Comparison of ENCODE assay signal across 13 mouse cellular contexts in genomic region chr15:81649516-81650455, GRCm38 (mm10). TPM values are rescaled to one million over a fixed set of nuclear protein-coding genes. Genes with fewer than 3 reads are reported as not detected.
DNase-seq lines count a peak whose midpoint lies in the region; ATAC-seq and TF ChIP-seq lines count a peak whose summit lies in the region.
"Had no signal": no experiment of that assay in that cellular context is flagged by ENCODE, and none has a peak within 500 bp of the region (broad histone marks: within the 10 kb centered on the region; RNA-seq: fewer than 3 reads in every experiment).

No protein-coding gene starts in this region.

- H3K9ac ChIP-seq in hindbrain, postnatal 0 days (replicated peaks; ENCODE audit: low read length) = no peak overlapping the region
- H3K9ac ChIP-seq in hindbrain, embryonic 16.5 days (ENCODE audit: low read depth, low read length) = no peak overlapping the region
- no peak overlapping the region for H3K9ac ChIP-seq in forebrain, embryonic 14.5 days (ENCODE audit: low read length)
- H3K9ac ChIP-seq: heart, embryonic 13.5 days; liver, postnatal 0 days; midbrain, embryonic 12.5 days had no signal

- no peak overlapping the region for H3K4me2 ChIP-seq in hindbrain, postnatal 0 days (ENCODE audit: low read depth, low read length)
- no peak overlapping the region for H3K4me2 ChIP-seq in hindbrain, embryonic 16.5 days (ENCODE audit: low read length)
- H3K4me2 ChIP-seq in forebrain, embryonic 14.5 days (ENCODE audit: low read length) = no peak overlapping the region
- H3K4me2 ChIP-seq: heart, embryonic 13.5 days; midbrain, embryonic 12.5 days had no signal

- H3K27ac ChIP-seq in hindbrain, postnatal 0 days = no peak overlapping the region
- no peak overlapping the region for H3K27ac ChIP-seq in hindbrain, embryonic 16.5 days (ENCODE audit: low read depth, low read length)
- H3K27ac ChIP-seq in cerebellum, adult 2 months (ENCODE audit: insufficient read depth, low read length) = 0 out of 2 replicates have a peak overlapping the region, but pooled peaks have one; percentile 17
- H3K27ac ChIP-seq in forebrain, embryonic 14.5 days (ENCODE audit: low read depth, low read length) = no peak overlapping the region
- H3K27ac ChIP-seq: heart, embryonic 13.5 days; midbrain, embryonic 12.5 days had no signal

- H3K4me1 ChIP-seq in hindbrain, postnatal 0 days (ENCODE audit: insufficient read depth, low read length) = no peaks in the 10 kb centered on the region
- H3K4me1 ChIP-seq in hindbrain, embryonic 16.5 days (ENCODE audit: control insufficient read depth, insufficient read depth, low read depth, low read length) = no peaks in the 10 kb centered on the region
- peaks cover 14% of the 10 kb centered on the region; the same call in 1 of the 2 replicates for H3K4me1 ChIP-seq in cerebellum, adult 2 months (ENCODE audit: control insufficient read depth, insufficient read depth, low read length)
- H3K4me1 ChIP-seq in forebrain, embryonic 14.5 days (ENCODE audit: control insufficient read depth, insufficient read depth, low read length) = no peaks in the 10 kb centered on the region
- H3K4me1 ChIP-seq: heart, embryonic 13.5 days; midbrain, embryonic 12.5 days had no signal

- peak; percentile 9 for DNase-seq in hindbrain, postnatal 0 days (ENCODE audit: low spot score)
- DNase-seq in Patski (ENCODE audit: low read depth, low spot score) = peak; percentile 30
- DNase-seq in cerebellum, adult 2 months = peak; percentile 70 to 78
- peak; percentile 74 for DNase-seq in gastrocnemius, postnatal 25 days
- no peak for DNase-seq in frontal cortex, postnatal 36 days (ENCODE audit: low spot score in 2 of 2)
- DNase-seq in forebrain, embryonic 14.5 days (ENCODE audit: low spot score) = no peak
- no peak for DNase-seq in kidney, postnatal 36 days
- DNase-seq: kidney, adult 18-20 months; liver, postnatal 0 days had no signal

- in situ Hi-C loops in Patski (cut with MboI; ENCODE audit: low pct_unique_long_range_greater_than_20kb) = no loop called here

- 0 out of 2 replicates have a peak, but pooled peaks have one; percentile 18 for ATAC-seq in hindbrain, postnatal 0 days
- no peak for ATAC-seq in hindbrain, embryonic 16.5 days
- ATAC-seq in Patski = peak; percentile 57
- ATAC-seq in forebrain, embryonic 14.5 days = no peak
- ATAC-seq: liver, postnatal 0 days had no signal

- H3K9me3 ChIP-seq in hindbrain, postnatal 0 days (ENCODE audit: low read length) = no peaks in the 10 kb centered on the region
- no peaks in the 10 kb centered on the region for H3K9me3 ChIP-seq in hindbrain, embryonic 16.5 days (ENCODE audit: control insufficient read depth, low read length)
- no peaks in the 10 kb centered on the region for H3K9me3 ChIP-seq in forebrain, embryonic 14.5 days (replicated peaks; ENCODE audit: control insufficient read depth, low read length)
- H3K9me3 ChIP-seq: heart, embryonic 13.5 days; midbrain, embryonic 12.5 days had no signal

- CTCF ChIA-PET in Patski (lab: Charles Lee) = interaction anchor here (1.0 to 1.5 kb wide), 2 partner anchors 15 to 45 kb away, joined by 3 read pairs; no protein-coding TSS in a partner anchor

- H3K36me3 ChIP-seq in hindbrain, postnatal 0 days (ENCODE audit: insufficient read depth, low read length) = peaks cover 59% of the 10 kb centered on the region
- peaks cover 34% of the 10 kb centered on the region for H3K36me3 ChIP-seq in hindbrain, embryonic 16.5 days (ENCODE audit: control insufficient read depth, insufficient read depth, low read length)
- H3K36me3 ChIP-seq in forebrain, embryonic 14.5 days (ENCODE audit: control insufficient read depth, insufficient read depth, low read length) = peaks cover 73% of the 10 kb centered on the region

- POLR2A ChIA-PET in Patski (lab: Charles Lee) = interaction anchor here (0.6 kb wide), 1 partner anchor 258 kb away, joined by 3 read pairs; no protein-coding TSS in a partner anchor

- no peaks in the 10 kb centered on the region for H3K27me3 ChIP-seq in hindbrain, postnatal 0 days (ENCODE audit: insufficient read depth, low read length)
- no peaks in the 10 kb centered on the region for H3K27me3 ChIP-seq in hindbrain, embryonic 16.5 days (replicated peaks; ENCODE audit: control insufficient read depth, insufficient read depth, low read length)
- no peaks in the 10 kb centered on the region for H3K27me3 ChIP-seq in Patski
- H3K27me3 ChIP-seq in cerebellum, adult 2 months (ENCODE audit: control insufficient read depth, insufficient read depth, low read length) = no peaks in the 10 kb centered on the region
- H3K27me3 ChIP-seq in forebrain, embryonic 14.5 days (replicated peaks; ENCODE audit: control insufficient read depth, insufficient read depth, low read length) = no peaks in the 10 kb centered on the region
- H3K27me3 ChIP-seq: CH12.LX; heart, embryonic 13.5 days; midbrain, embryonic 12.5 days had no signal

- no peak for TF ChIP-seq POLR2A in cerebellum, adult 2 months (IDR thresholded peaks at IDR 0.05; ENCODE audit: borderline replicate concordance, insufficient read depth, low read length)

- TF ChIP-seq CTCF in hindbrain, postnatal 0 days (IDR thresholded peaks at IDR 0.05; ENCODE audit: low read depth) = no peak
- no peak for TF ChIP-seq CTCF in Patski (IDR thresholded peaks at IDR 0.05)
- no peak for TF ChIP-seq CTCF in cerebellum, adult 2 months (IDR thresholded peaks at IDR 0.05; ENCODE audit: borderline replicate concordance, insufficient read depth, low read depth, low read length)

- no peak overlapping the region for H3K4me3 ChIP-seq in hindbrain, postnatal 0 days (ENCODE audit: low read length)
- no peak overlapping the region for H3K4me3 ChIP-seq in hindbrain, embryonic 16.5 days (ENCODE audit: low read length)
- H3K4me3 ChIP-seq in cerebellum, adult 2 months (replicated peaks; ENCODE audit: insufficient read depth, low read depth, low read length) = no peak overlapping the region
- H3K4me3 ChIP-seq in forebrain, embryonic 14.5 days (ENCODE audit: low read depth, low read length) = no peak overlapping the region
- H3K4me3 ChIP-seq: heart, embryonic 13.5 days; midbrain, embryonic 12.5 days had no signal

- 78% methylated on average over 8 of the region's 8 CpGs for WGBS in hindbrain, postnatal 0 days
- 82% methylated on average over 8 of the region's 8 CpGs for WGBS in hindbrain, embryonic 16.5 days
- WGBS in cerebellum, adult 2 months = 23% methylated on average over 8 of the region's 8 CpGs
- 96% methylated on average over 8 of the region's 8 CpGs for WGBS in forebrain, embryonic 14.5 days

RNA-seq across cellular contexts. Expression of gene L3mbtl2, which starts 13.9 kb away (rescaled TPM):
- total RNA-seq in hindbrain, postnatal 0 days (2014; rRNA removed) = 29.9 and 31.4 TPM in 2 replicates
- polyA plus RNA-seq in hindbrain, postnatal 0 days (2015; fragmentation: Nextera tagmentation; extraction: Ambion mirVana) = 27.1 and 27.6 TPM in 2 replicates
- polyA plus RNA-seq in hindbrain, embryonic 16.5 days (2015; fragmentation: Nextera tagmentation; extraction: Ambion mirVana) = 30.3 and 32.9 TPM in 2 replicates
- 24.2 TPM for polyA plus RNA-seq in Patski (2021)
- 28.0 and 28.9 TPM in 2 replicates for polyA plus RNA-seq in cerebellum, adult 2 months (2012; rRNA removed)
- total RNA-seq in gastrocnemius, postnatal 25 days (2021) = 1 to 10 TPM; 5.7 to 7.0 TPM
- polyA plus RNA-seq in forebrain, embryonic 14.5 days (2014; fragmentation: Nextera tagmentation; extraction: Ambion mirVana) = 21.6 and 25.0 TPM in 2 replicates

RNA-seq across cellular contexts. Expression of gene Chadl, which starts 47.3 kb away (rescaled TPM):
- total RNA-seq in hindbrain, postnatal 0 days (2014; rRNA removed) = 43.1 and 64.4 TPM in 2 replicates
- polyA plus RNA-seq in hindbrain, postnatal 0 days (2015; fragmentation: Nextera tagmentation; extraction: Ambion mirVana) = 45.1 and 45.6 TPM in 2 replicates
- polyA plus RNA-seq in hindbrain, embryonic 16.5 days (2015; fragmentation: Nextera tagmentation; extraction: Ambion mirVana) = 39.2 and 42.2 TPM in 2 replicates
- 9.1 TPM for polyA plus RNA-seq in Patski (2021)
- polyA plus RNA-seq in cerebellum, adult 2 months (2012; rRNA removed) = 16.6 and 17.4 TPM in 2 replicates
- 1 to 10 TPM in 1 of 2 experiments, under 1 TPM in 1; 0.70 to 1.2 TPM for total RNA-seq in gastrocnemius, postnatal 25 days (2021)
- polyA plus RNA-seq in forebrain, embryonic 14.5 days (2014; fragmentation: Nextera tagmentation; extraction: Ambion mirVana) = 17.0 and 19.8 TPM in 2 replicates

Comparison
In these comparisons a context has a peak if more than half of its experiments do, and no peak if none do; other contexts are left out.
1. ATAC-seq: peak in hindbrain, postnatal 0 days (single experiment) and Patski (single experiment); none in hindbrain, embryonic 16.5 days (single experiment) and forebrain, embryonic 14.5 days (single experiment).
2. DNase-seq: peak in hindbrain, postnatal 0 days (single experiment), Patski (single experiment), cerebellum, adult 2 months (2 of 2) and gastrocnemius, postnatal 25 days (single experiment); none in frontal cortex, postnatal 36 days (0 of 2), forebrain, embryonic 14.5 days (single experiment) and kidney, postnatal 36 days (0 of 2).